Mouse (Mus musculus) CD4-positive, CD25-positive, alpha-beta regulatory T cell, adult 4 months (primary cell): ENCODE measurements around the gene Ets1. TPM values are rescaled to one million over a fixed set of nuclear protein-coding genes. Genes with fewer than 3 reads are reported as not detected.

Source experiments
- ATAC-seq: one replicate; pipeline ENCODE4 v1.8.0; 2017
- polyA plus RNA-seq, 2 experiments: library from polyadenylated mRNA; unstranded; fragments of 100-300 nt; shearing (Covaris generic); gene quantifications; one replicate each; pipeline ENCODE4 v1.2.1; 2017

The Ets1 gene
- polyA plus RNA-seq, result 1,000 to 10,000 TPM in 1 of 2 experiments, 100 to 1,000 TPM in 1; 800 to 1,019 TPM

GRCm38 (mm10) chr9:32635627-32636385, at the start of gene Ets1:
Gene Ets1, plus strand, starts transcription at chr9:32636221.
- ATAC-seq, result peak; percentile 54

GRCm38 (mm10) chr9:32589900-32590299, 46.1 kb upstream of the Ets1 start:
- ATAC-seq, result peak; percentile 29

- ATAC-seq, result no peak
These were observed 45.5 kb upstream of the Ets1 start for GRCm38 (mm10) chr9:32590571-32590970.

- peak; percentile 60 for ATAC-seq
These were observed 44.1 kb upstream of the Ets1 start for GRCm38 (mm10) chr9:32591732-32592582.

GRCm38 (mm10) chr9:32592583-32592890, 43.5 kb upstream of the Ets1 start:
- ATAC-seq, result no peak

- no peak for ATAC-seq
These were observed 42.2 kb upstream of the Ets1 start for GRCm38 (mm10) chr9:32593816-32594215.

- peak; percentile 74 for ATAC-seq
These were observed 41.7 kb upstream of the Ets1 start for GRCm38 (mm10) chr9:32594346-32594745.

GRCm38 (mm10) chr9:32595076-32595820, 40.8 kb upstream of the Ets1 start:
- ATAC-seq, result no peak

GRCm38 (mm10) chr9:32596366-32596765, 39.7 kb upstream of the Ets1 start:
- ATAC-seq, result peak; percentile 6

GRCm38 (mm10) chr9:32601953-32602352, 34.1 kb upstream of the Ets1 start:
- ATAC-seq, result no peak

- no peak for ATAC-seq
These were observed 32.9 kb upstream of the Ets1 start for GRCm38 (mm10) chr9:32603097-32603496.

GRCm38 (mm10) chr9:32607218-32607617, 28.8 kb upstream of the Ets1 start:
- no peak for ATAC-seq

GRCm38 (mm10) chr9:32608831-32609610, 27.0 kb upstream of the Ets1 start:
- ATAC-seq, result peak; percentile 59

GRCm38 (mm10) chr9:32610218-32610617, 25.8 kb upstream of the Ets1 start:
- ATAC-seq, result no peak

GRCm38 (mm10) chr9:32610631-32611030, 25.4 kb upstream of the Ets1 start:
- no peak for ATAC-seq

GRCm38 (mm10) chr9:32611340-32611739, 24.7 kb upstream of the Ets1 start:
- no peak for ATAC-seq

GRCm38 (mm10) chr9:32612426-32612825, 23.6 kb upstream of the Ets1 start:
- ATAC-seq, result no peak

GRCm38 (mm10) chr9:32612861-32613421, 23.1 kb upstream of the Ets1 start:
- peak; percentile 39 for ATAC-seq

- no peak for ATAC-seq
These were observed 21.8 kb upstream of the Ets1 start for GRCm38 (mm10) chr9:32614191-32614590.

GRCm38 (mm10) chr9:32615461-32615860, 20.6 kb upstream of the Ets1 start:
- no peak for ATAC-seq

- ATAC-seq, result peak; percentile 85
These were observed 20.0 kb upstream of the Ets1 start for GRCm38 (mm10) chr9:32615986-32616385.
